Mouse (Mus musculus) urinary bladder, postnatal 36 days (tissue): ENCODE results near the gene Slc38a5.

Experiments
- DNase-seq, 2 experiments: peaks; one replicate each; pipeline ENCODE4 v3.0.0; 2022; ENCODE audit warnings: low spot score in 2 of 2, mixed read lengths in 1 of 2

The Slc38a5 gene

GRCm38 (mm10) chrX:8271083-8271820 lies at the start of gene Slc38a5:
TSS of gene Slc38a5 (plus strand) at chrX:8271133.
- no peak for DNase-seq

DNA sequence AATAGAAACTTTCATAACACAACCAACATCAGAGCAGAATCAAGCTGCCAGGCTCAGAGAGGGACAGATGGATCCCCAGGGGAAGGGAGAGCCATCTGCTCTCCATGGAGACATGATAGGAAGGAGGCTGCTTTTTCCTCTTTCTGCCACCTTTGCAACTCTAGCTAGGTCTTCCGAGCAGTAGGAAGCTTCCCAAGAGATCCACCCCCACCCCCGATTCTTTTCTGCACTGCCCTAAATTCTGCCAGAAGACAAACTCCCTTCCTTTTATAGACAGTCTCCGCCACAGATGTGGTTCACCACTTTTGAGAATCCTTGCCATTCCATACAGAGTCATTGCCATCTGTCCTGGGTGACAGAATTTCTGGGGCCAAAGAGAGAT lies 48.6 kb upstream of the Slc38a5 start:
- no peak for DNase-seq

GRCm38 (mm10) chrX:8222678-8223421 lies 48.1 kb upstream of the Slc38a5 start:
- peak in 1 of 2 experiments; percentile 20 for DNase-seq

DNA sequence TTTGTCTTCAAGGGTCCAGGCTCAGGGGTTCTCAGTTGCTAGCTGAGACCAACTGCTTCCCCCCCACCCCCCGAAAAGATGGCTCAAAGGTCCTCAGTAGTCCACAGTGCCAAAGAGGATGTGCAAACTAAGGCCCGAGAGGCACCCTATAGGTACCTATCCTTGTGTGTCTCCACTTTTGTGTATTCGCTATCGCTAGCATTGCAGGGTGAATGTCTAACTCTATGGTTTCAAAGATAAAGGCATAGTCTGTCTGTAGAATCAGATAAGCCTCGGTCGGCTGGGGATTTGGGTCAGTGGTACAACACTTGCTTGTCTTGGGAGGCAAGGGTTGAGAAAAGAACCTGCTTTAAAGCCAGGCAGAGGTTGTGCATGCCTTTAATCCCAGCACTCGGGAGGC lies 47.5 kb upstream of the Slc38a5 start:
- DNase-seq: no peak

DNA sequence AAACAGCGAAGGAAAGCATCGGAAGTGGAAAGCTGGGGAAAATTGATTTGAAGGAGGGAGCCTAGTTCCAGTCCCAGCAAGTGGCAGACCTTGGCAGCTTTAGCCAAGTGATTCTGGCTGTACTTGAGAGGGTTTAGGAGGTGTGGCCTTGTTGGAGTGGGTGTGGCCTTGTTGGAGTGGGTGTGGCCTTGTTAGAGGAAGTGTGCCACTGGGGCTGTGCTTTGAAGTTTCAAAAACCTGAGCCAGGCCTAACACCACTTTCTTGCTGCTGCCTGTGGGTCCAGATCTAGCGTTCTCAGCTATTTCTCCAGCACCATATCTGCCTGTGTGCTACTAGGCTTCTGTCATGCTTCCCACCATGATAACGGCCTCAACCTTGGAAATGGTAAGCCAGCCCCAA lies 40.7 kb upstream of the Slc38a5 start:
- no peak for DNase-seq

DNA sequence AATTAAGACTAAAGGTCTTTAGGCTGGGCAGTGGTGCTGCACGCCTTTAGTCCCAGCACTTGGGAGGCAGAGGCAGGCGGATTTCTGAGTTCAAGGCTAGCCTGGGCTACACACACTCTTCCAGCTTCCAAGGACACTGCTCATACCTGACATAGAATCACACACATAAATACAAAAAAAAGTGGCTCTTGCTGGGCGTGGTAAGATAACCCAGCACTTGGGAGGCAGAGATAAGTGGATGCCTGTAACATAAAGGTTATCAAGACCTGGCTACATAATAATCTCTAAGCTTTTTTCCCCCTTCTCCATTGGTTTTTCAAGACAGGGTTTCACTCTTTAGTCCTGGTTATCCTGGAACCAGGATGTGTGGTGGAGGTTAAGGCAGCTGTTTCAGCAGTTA lies 37.3 kb upstream of the Slc38a5 start:
- DNase-seq: no peak

DNA sequence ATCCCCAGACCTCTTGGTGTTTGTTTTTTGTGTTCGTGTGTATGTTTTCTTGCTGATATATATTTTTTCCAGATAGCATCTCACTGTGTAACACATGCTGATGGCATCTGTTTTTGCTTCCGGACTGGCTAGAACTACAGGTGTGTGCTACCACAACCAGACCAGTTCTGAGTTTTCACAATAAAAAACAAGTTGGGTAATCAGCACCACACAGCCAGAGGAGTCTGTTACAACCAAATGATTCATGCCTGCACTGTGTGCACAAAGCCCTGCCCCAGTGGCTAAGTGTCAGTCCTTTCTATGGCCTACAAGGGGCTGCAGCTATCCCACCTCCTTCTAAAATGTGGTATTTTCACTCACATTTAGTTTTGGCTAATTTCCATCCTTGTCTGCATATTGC lies 34.2 kb upstream of the Slc38a5 start:
- no peak for DNase-seq

DNA sequence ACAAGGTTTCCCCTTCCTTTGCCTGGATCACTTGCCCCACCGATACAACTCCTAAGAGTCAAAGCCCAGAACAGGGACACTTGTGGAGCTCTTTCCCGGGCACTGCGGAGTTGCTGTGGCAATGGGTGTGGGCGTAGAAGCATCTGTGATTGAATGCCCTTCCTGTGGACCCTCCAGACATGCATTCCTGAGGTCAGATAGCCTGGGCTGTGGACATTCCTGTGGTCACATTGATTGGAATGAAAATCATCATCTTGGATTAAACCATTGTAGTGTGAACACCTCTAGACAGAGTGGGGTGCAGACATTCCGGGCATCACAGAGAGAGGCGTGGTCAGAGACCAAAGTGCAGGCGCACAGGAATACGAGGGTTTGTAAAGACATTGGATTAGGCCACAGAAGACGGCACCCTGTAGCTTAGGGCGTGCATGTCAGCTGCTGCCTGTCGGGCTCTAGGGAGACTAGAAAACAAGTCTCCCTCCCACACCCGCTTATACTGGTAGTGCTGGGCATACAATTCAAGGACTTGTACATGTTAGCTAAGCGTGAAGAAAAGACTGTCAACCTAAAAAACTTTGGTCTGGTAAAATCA lies 32.0 kb upstream of the Slc38a5 start:
- no peak for DNase-seq

GRCm38 (mm10) chrX:8247680-8248079 lies 23.3 kb upstream of the Slc38a5 start:
- no peak for DNase-seq

DNA sequence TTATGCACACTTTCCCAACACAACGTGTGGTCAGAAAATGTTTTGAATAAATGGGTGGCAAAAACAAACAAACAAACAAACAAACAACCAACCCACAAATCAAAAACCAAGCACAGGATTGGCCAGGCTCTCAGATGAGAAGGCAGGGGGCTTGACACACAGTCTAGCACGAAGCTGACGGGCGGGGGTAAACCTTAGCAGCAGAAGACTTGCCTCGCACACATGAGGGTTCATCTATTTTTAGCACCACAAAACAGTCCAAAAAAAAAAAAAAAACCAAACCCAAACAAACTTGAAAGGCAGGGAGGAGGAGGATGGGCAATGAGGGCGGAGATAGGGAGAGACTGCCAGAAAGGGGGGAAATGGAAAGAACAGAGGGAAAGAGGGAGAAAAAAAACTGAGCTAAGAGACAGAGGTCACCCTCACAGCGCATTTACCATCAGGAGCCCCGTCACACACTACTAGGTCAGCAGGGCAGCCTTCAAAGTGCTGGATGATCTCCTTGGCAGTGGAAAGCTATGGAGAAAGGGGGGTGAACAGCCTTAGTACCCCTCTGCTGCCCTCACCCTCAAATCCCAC lies 22.3 kb upstream of the Slc38a5 start:
- DNase-seq: no peak

DNA sequence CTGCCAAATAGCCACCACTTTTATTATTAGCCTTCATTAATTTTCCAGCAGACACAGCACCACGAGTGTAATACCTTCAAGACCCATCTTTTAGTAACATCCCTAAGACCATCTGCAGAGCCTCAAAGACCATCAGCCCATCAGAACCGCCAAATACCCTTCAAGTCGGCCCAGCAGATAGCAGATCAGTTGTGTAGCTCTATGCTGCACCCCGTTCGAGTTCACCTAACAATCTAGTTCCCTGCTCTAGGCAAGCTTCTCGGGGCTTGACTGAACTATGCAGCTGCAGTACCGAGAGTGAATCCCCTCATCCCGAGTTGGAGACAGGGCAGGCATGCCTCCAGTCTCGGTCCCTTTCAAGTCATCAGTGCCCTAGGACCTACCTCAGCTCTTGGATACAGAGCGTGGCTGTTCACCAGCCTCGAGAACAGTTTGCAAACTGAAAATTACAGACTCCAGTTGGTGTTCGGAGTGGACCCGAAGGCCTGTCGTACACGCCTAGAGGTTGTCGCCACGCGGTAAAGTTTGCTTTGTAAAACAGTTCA lies 19.1 kb upstream of the Slc38a5 start:
- DNase-seq: no peak

DNA sequence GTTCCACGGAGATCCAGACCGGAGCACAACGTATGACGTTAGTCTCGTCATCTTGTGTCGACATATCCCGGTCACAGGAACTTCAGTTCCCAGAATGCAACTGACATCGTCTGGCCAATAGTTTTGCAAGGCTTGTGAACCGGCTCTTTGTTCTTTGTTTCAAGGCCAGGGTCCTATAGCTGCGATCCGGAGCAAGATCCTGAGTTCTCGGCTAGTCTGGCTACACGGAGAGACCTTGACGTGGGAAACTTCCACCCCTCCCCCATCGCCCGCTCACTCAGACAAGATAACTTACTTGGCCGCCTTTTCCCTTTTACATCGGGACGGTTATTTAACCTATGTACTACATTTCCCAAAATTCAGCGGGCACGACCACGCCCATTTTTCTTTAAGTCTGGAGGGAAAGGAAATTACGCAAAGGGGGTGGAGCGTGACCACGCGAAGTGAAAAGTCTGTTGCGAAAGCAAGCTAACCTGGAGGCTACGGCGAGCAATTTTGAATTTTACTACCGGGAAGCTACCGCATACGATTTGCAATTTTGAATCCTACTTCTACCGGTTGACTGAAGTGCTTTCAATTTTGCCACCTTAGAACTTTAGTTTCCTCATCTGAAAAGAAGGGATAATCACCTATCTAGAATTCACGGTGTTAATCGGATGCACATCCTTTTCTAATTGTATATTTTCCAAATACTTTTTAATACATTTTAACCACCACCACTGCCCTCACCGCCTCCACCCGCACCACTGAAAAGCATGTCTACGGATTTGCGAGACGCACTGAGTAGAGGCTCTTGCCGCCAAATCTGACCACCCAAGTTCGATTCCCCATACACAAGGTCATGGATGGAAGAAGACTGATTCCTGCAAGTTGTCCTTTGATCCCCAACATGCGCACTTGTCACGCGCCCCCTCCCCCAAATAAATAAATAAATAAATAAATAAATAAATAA lies 18.3 kb upstream of the Slc38a5 start, which contains the start of gene Ftsj1:
TSS of gene Ftsj1 (minus strand) at position 73 of the 952 bp plus-strand sequence.
- peak; percentile 68 to 75 for DNase-seq

DNA sequence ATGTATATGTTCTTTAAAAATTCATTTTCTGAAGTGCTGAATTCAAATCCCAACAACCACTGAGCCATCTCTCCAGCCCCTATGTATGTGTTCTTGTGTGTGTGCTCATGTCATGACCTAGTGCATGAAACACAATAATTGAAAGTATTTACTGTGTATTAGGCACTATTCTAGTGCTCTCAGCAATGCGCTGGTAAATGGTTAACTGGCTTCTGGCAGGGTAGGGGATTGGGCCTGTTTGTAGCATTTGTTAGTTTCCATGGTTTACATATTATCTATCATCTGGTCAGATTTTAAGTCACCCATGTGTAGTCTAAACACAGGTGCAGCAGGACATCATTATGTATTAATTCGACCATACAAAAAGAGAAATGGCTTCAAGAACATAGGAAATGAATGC lies 17.2 kb upstream of the Slc38a5 start:
- DNase-seq: no peak

DNA sequence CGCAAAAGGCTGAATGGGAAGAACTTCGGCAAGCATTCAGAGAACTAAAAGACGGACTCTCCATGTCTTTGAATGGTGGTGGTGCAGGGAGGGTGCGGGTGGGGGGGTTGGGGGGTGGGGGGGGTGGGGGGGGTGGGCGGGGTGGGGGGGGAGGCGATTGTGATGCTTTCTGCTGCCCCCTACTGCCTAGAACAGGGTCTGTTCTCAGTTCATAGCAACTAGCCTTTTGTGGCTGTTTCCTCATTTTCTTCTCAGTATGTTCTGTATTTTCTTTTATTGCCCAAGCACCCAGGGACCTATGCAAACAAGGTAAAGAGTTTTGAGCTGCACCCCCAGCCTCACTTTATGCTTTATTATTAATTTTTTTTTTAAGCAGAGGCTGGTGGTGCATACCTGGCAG lies 15.1 kb upstream of the Slc38a5 start:
- DNase-seq: no peak

DNA sequence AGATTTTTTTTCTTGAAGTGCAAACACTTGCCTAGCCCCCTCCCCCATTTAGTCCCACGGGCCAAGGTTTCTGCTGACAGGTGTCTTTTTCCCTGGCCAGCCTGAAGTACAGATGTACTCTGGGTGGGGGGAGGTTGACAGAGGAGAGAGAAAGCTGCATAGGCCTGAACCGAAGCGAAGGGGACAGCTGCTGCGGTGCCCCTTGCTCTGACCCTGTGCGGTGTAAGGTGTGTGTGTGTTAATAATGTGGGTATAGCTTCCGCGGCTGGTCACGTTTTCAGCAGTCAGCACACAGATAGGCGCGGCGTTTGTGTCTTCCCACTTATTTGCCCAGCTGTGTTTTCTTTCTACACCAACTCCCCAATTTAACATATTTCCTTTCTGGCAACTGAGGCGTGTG lies 11.5 kb upstream of the Slc38a5 start:
- DNase-seq: no peak

GRCm38 (mm10) chrX:8263156-8263804 lies 7.7 kb upstream of the Slc38a5 start:
- no peak for DNase-seq

GRCm38 (mm10) chrX:8264222-8264621 lies 6.7 kb upstream of the Slc38a5 start:
- no peak for DNase-seq

GRCm38 (mm10) chrX:8272000-8272399 lies 1.1 kb downstream of the Slc38a5 start:
- DNase-seq: no peak

DNA sequence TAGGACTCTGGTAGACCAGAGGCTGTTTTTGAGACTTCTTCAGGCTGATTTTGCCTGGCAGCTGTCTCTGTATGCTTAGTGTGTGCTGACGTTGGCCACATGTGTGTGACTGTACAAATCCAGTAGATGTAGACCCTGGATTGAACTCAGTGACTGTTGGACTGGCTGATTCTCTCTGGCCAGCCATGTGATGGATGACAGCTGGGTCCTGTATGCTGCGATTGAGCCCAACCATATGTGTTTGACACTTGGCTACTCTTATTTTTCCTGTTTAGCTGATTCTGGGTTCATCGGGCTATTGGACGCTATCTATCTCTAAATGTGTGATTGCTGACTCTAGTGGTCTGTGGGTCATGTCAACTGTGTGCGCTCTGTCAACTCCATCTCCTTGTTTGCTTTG lies 3.1 kb downstream of the Slc38a5 start:
- DNase-seq: no peak

DNA sequence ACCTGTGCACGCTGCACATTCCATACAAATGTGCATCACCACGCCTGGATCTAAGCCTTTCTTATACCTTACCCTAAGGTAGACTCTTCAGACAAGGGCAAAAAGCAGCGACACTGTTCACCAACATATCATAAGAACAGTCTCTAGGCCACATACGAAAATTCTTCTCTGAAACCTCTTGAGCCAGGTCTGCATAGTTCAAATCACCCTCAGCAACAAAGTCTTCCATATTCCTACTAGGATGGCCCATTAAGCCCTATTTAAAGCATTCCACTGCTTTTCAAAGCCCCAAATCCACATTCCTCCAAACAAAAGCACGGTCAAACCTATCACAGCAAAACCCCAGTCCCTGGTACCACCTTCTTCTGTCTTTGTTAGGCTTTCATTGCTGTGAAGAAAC lies 17.7 kb downstream of the Slc38a5 start:
- DNase-seq: no peak

DNA sequence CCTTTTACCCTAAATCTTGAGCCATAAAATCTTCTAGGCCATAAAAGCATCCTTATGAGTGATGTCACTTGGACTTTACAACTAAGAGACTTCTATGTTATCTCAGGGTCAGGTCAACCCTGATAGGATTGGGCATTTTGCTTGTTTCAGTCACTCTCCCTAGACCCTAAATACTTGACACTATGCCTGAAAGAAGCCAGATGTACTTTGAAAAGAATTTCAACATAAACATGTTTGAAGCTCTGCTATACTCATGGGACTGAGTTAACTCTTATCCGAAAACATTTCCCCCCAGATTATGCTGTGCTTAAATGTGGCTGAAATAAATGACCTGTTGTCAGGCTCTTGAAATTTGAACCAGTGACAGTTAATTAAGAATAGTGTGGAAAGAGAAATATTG lies 38.4 kb downstream of the Slc38a5 start:
- DNase-seq: no peak
